Mouse (Mus musculus) heart, embryonic 14.5 days (tissue): ENCODE results near the gene Fhdc1. TPM values are rescaled to one million over a fixed set of nuclear protein-coding genes. Genes with fewer than 3 reads are reported as not detected.

ENCODE experiments used
- ATAC-seq: fragments of 200-750 bp; cut with Nextera tagmentation; 2 replicates; pipeline ENCODE4 v1.8.0; 2017; ENCODE audit warnings: low read depth, moderate TSS enrichment; ENCODE audit not compliant: insufficient number of reproducible peaks, insufficient read depth, low FRiP score
- H3K27ac ChIP-seq, 2 experiments: fragments of 200-500 bp in 1 of 2; fragments of 300-500 bp in 1 of 2; sonication (generic) in 1 of 2; replicated peaks in 1 of 2; 2 replicates each; pipeline ENCODE4 v1.5.1; 2012 to 2014; ENCODE audit warnings: low read depth in 2 of 2, low read length in 2 of 2, control low read depth in 1 of 2, mild to moderate bottlenecking in 1 of 2, mixed read lengths in 1 of 2; ENCODE audit not compliant: control insufficient read depth in 1 of 2, insufficient read depth in 1 of 2
- H3K27me3 ChIP-seq: fragments of 300-500 bp; sonication (generic); 2 replicates; pipeline ENCODE4 v1.6.1; 2014; ENCODE audit warnings: mild to moderate bottlenecking, low read length, control low read depth; ENCODE audit not compliant: control insufficient read depth, insufficient read depth
- H3K36me3 ChIP-seq: fragments of 300-500 bp; sonication (generic); 2 replicates; pipeline ENCODE4 v1.6.1; 2014; ENCODE audit warnings: mild to moderate bottlenecking, control low read depth, low read length, mixed read lengths; ENCODE audit not compliant: control insufficient read depth, insufficient read depth
- H3K4me1 ChIP-seq, 2 experiments: fragments of 200-500 bp in 1 of 2; fragments of 300-500 bp in 1 of 2; sonication (generic) in 1 of 2; 2 replicates each; pipeline ENCODE4 v1.6.1; 2012 to 2014; ENCODE audit warnings: low read length in 2 of 2, control low read depth in 1 of 2, mixed read lengths in 1 of 2; ENCODE audit not compliant: control insufficient read depth in 2 of 2, insufficient read depth in 2 of 2
- H3K4me2 ChIP-seq: fragments of 300-500 bp; sonication (generic); 2 replicates; pipeline ENCODE4 v1.6.1; 2014; ENCODE audit warnings: mild to moderate bottlenecking, low read length
- H3K4me3 ChIP-seq, 2 experiments: fragments of 200-500 bp in 1 of 2; fragments of 300-500 bp in 1 of 2; sonication (generic) in 1 of 2; 2 replicates each; pipeline ENCODE4 v1.5.1; 2012 to 2014; ENCODE audit warnings: low read length in 2 of 2, mild to moderate bottlenecking in 2 of 2, control low read depth in 1 of 2, low read depth in 1 of 2, moderate library complexity in 1 of 2; ENCODE audit not compliant: control insufficient read depth in 1 of 2, insufficient read depth in 1 of 2
- H3K9ac ChIP-seq: fragments of 300-500 bp; sonication (generic); 2 replicates; pipeline ENCODE4 v1.6.1; 2014; ENCODE audit warnings: mild to moderate bottlenecking, low read length
- H3K9me3 ChIP-seq: fragments of 300-500 bp; sonication (generic); 2 replicates; pipeline ENCODE4 v1.6.1; 2016; ENCODE audit warnings: low read length, control low read depth; ENCODE audit not compliant: control insufficient read depth
- WGBS: fragments of 180-500 bp; shearing (Covaris S2); extraction: QIAGEN DNeasy Blood & Tissue Kit; methylation state at CpG from one replicate; pipeline ENCODE4 v1.1.7; 2014; 5-methylcytosine and 5-hydroxymethylcytosine counted together
- polyA plus RNA-seq: library from polyadenylated mRNA; unstranded; fragments of >200 nt; fragmentation: Nextera tagmentation; extraction: Ambion mirVana; gene quantifications from 2 replicates; pipeline ENCODE4 v1.2.1, GENCODE M21; 2014

The Fhdc1 gene
- polyA plus RNA-seq, 1 experiment from 2014 or later, result 0.68 TPM

GRCm38 (mm10) chr3:84396240-84396639 lies 84.0 kb downstream of the Fhdc1 start:
- no peak for ATAC-seq
- Histone ChIP-seq H3K4me3 (no peak overlapping the region), H3K27me3 (no peaks in the 10 kb centered on the region; the same call in 1 of the 2 replicates), H3K9ac (no peak overlapping the region), H3K9me3 (0 out of 2 replicates have a peak, but pooled peaks cover 3% of the 10 kb centered on the region), H3K36me3 (no peaks in the 10 kb centered on the region), H3K27ac (no peak overlapping the region), H3K4me1 (peaks cover 3 to 4% of the 10 kb centered on the region in 2 experiments; a peak in 1 of 4 replicates), H3K4me2 (no peak overlapping the region)
- 81% methylated on average over 2 of the region's 2 CpGs for WGBS

GRCm38 (mm10) chr3:84395840-84396239 lies 84.4 kb downstream of the Fhdc1 start:
- H3K4me3 ChIP-seq, result no peak overlapping the region
- H3K27me3 ChIP-seq, result no peaks in the 10 kb centered on the region; the same call in 1 of the 2 replicates
- no peak overlapping the region for H3K27ac ChIP-seq
- no peak overlapping the region for H3K4me2 ChIP-seq
- no peak for ATAC-seq
- 0 out of 2 replicates have a peak, but pooled peaks cover 3% of the 10 kb centered on the region for H3K9me3 ChIP-seq
- no peak overlapping the region for H3K9ac ChIP-seq
- no peaks in the 10 kb centered on the region for H3K36me3 ChIP-seq
- peaks cover 3 to 4% of the 10 kb centered on the region in 2 experiments; a peak in 1 of 4 replicates for H3K4me1 ChIP-seq

GRCm38 (mm10) chr3:84394841-84395447 lies 85.3 kb downstream of the Fhdc1 start:
- no peak overlapping the region for H3K27ac ChIP-seq
- no peak overlapping the region for H3K4me2 ChIP-seq
- ATAC-seq, result no peak
- H3K36me3 ChIP-seq, result no peaks in the 10 kb centered on the region
- no peak overlapping the region for H3K9ac ChIP-seq
- 64% methylated on average over 8 of the region's 8 CpGs for WGBS
- H3K4me1 ChIP-seq, result peaks cover 2 to 3% of the 10 kb centered on the region in 2 experiments; a peak in 1 of 4 replicates
- no peaks in the 10 kb centered on the region; the same call in 1 of the 2 replicates for H3K27me3 ChIP-seq
- 0 out of 2 replicates have a peak, but pooled peaks cover 3% of the 10 kb centered on the region for H3K9me3 ChIP-seq
- H3K4me3 ChIP-seq, result no peak overlapping the region

Other genes with a start within 250 kb of the Fhdc1 start
- 8.5 and 9.3 TPM in 2 replicates for gene Trim2, start 173.6 kb downstream of the Fhdc1 start, polyA plus RNA-seq
- 57.4 and 58.2 TPM in 2 replicates for gene Arfip1, start 102.2 kb upstream of the Fhdc1 start, polyA plus RNA-seq
- gene Tigd4, start 113.1 kb upstream of the Fhdc1 start, polyA plus RNA-seq, result 0.20 and 0.26 TPM in 2 replicates
- 1.2 and 1.8 TPM in 2 replicates for gene Tmem154, start 185.8 kb upstream of the Fhdc1 start, polyA plus RNA-seq